Mouse (Mus musculus) lung, postnatal 0 days (tissue): Measurements from ENCODE around the gene Asb13.

ENCODE experiments used
- CTCF ChIP-seq: IDR thresholded peaks from 2 replicates; pipeline ENCODE4 v1.5.1; 2016; ENCODE audit warnings: antibody characterized with exemption, mild to moderate bottlenecking
- EP300 ChIP-seq: IDR thresholded peaks from 2 replicates; pipeline ENCODE4 v1.6.1; 2016; ENCODE audit warnings: antibody characterized with exemption, mild to moderate bottlenecking, control low read depth

DNA sequence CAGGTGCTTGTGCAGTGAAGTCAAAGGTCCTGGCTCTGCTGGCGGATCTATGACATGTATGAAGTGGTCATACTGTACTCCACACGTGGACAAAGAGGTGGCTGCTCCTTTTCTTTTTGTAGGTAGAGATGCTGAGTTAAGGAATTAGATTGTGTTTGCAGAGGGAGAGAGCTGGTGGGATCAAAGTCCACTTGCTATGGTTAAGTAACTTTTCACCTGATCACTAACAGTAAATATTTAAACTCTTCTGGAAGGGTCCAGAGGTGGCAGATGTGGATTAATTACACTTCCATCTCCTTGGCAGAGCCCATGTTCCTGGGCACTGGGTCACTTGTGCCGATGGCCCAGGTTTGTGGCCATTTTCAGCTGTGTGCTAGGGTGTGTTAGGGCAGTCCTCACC, 12.1 kb downstream of the Asb13 start:
- TF ChIP-seq CTCF = no peak
- TF ChIP-seq EP300 = no peak
